Mouse (Mus musculus) heart, postnatal 10 days (tissue): Measurements from ENCODE around the gene Erfe. TPM values are rescaled to one million over a fixed set of nuclear protein-coding genes. Genes with fewer than 3 reads are reported as not detected.

Experiments used
- DNase-seq, 2 experiments: peaks; one replicate each; pipeline ENCODE4 v3.0.0; 2021
- intact Hi-C: fragments of 180-260 bp; cut with DNase I; formaldehyde crosslinking; loops from one replicate; pipeline ENCODE4 v1.15.1; 2025
- total RNA-seq, 2 experiments: library from RNA; stranded (reverse); gene quantifications; 2 replicates each; pipeline ENCODE4 v1.2.3; 2021

The Erfe gene
- total RNA-seq, 2 experiments from 2014 or later: 0.32 to 0.45 TPM

GRCm38 (mm10) chr1:91419862-91420600, 53.8 kb downstream of the Erfe start:
- intact Hi-C loops: no loop called here
- DNase-seq: no peak

- no peak for DNase-seq
- intact Hi-C loops: no loop called here
Measured at GRCm38 (mm10) chr1:91420601-91421065, 54.4 kb downstream of the Erfe start.

Other genes with a start within 250 kb of the Erfe start
- gene Rbm44, start 221.3 kb upstream of the Erfe start, total RNA-seq: under 1 TPM; 0.45 to 0.50 TPM
- 10 to 100 TPM; 20.0 to 20.2 TPM for gene Ramp1, start 186.6 kb upstream of the Erfe start, total RNA-seq
- gene Ube2f, start 116.1 kb upstream of the Erfe start, total RNA-seq: 10 to 100 TPM; 54.8 to 60.2 TPM
- gene Scly, start 68.1 kb upstream of the Erfe start, total RNA-seq: 10 to 100 TPM; 13.7 TPM
- under 1 TPM in 1 of 2 experiments, not detected in 1; 0.10 TPM for gene Espnl, start 44.4 kb upstream of the Erfe start, total RNA-seq
- 10 to 100 TPM; 42.8 to 60.1 TPM for gene Klhl30, start 15.4 kb upstream of the Erfe start, total RNA-seq
- 10 to 100 TPM; 48.5 to 54.9 TPM for gene Ilkap, start 32.4 kb downstream of the Erfe start, total RNA-seq
- 10 to 100 TPM; 22.2 to 25.0 TPM for gene Hes6, start 47.6 kb downstream of the Erfe start, total RNA-seq
- 10 to 100 TPM in 1 of 2 experiments, 1 to 10 TPM in 1; 7.5 to 21.1 TPM for gene Per2, start 92.9 kb downstream of the Erfe start, total RNA-seq
- gene Traf3ip1, start 128.2 kb downstream of the Erfe start, total RNA-seq: 1 to 10 TPM; 4.4 to 5.3 TPM
- 10 to 100 TPM; 17.6 to 19.4 TPM for gene Asb1, start 174.1 kb downstream of the Erfe start, total RNA-seq